Mouse (Mus musculus): ENCODE measurements at regions not wholly inside any gene's neighbourhood (a gene's known extent, or its start where the extent isn't known, plus 50 kb on each side); places are given as distances from the start of the nearest gene placed in this dataset.

GRCm38 (mm10) chr14:61819251-61819650 is 212.0 kb downstream of the Kcnrg start:
- no peak for DNase-seq (ENCODE audit: extremely low read depth)
- in situ Hi-C loops (cut with MboI; ENCODE audit: low pct_ligation_motif_present, low pct_unique_long_range_greater_than_20kb, low sequenced_read_pairs) (no loop called here), dilution Hi-C loops (cut with MboI; ENCODE audit: extremely low pct_ligation_motif_present, extremely low pct_unique_long_range_greater_than_20kb, low sequenced_read_pairs) (no loop called here)
- H3K36me3 ChIP-seq (replicated peaks in 1 of 2; ENCODE audit: control insufficient read depth in 1 of 2, insufficient read depth in 1 of 2, low read length in 1 of 2) = no peaks in the 10 kb centered on the region
- no peak overlapping the region for H3K27ac ChIP-seq (ENCODE audit: insufficient read depth, low read depth)
- no peaks in the 10 kb centered on the region for H3K27me3 ChIP-seq (replicated peaks)
- H3K4me3 ChIP-seq (replicated peaks in 1 of 3; ENCODE audit: low read depth in 2 of 3, low read length in 2 of 3, poor library complexity in 1 of 3) = no peak overlapping the region
- peaks cover 0 to 11% of the 10 kb centered on the region in 2 experiments; a peak in 2 of 4 replicates for H3K4me1 ChIP-seq (ENCODE audit: control insufficient read depth in 1 of 2, insufficient read depth in 2 of 2)
- no peaks in the 10 kb centered on the region for H3K79me2 ChIP-seq (replicated peaks; ENCODE audit: control insufficient read depth, extremely low read depth, insufficient read depth, poor library complexity, severe bottlenecking)
- no peak overlapping the region for H3K4me2 ChIP-seq (ENCODE audit: insufficient read depth, low read depth, poor library complexity, severe bottlenecking)
- H3K9ac ChIP-seq (ENCODE audit: insufficient read depth, low read depth) = no peak overlapping the region
- H3K9me3 ChIP-seq (replicated peaks; ENCODE audit: low read length) = peaks cover 4% of the 10 kb centered on the region
- no peak for TF ChIP-seq JUND (conservative IDR thresholded peaks at IDR 0.05; ENCODE audit: low read depth, low read length)
- TF ChIP-seq MAX (IDR thresholded peaks at IDR 0.05; ENCODE audit: low read length) = no peak

DNA sequence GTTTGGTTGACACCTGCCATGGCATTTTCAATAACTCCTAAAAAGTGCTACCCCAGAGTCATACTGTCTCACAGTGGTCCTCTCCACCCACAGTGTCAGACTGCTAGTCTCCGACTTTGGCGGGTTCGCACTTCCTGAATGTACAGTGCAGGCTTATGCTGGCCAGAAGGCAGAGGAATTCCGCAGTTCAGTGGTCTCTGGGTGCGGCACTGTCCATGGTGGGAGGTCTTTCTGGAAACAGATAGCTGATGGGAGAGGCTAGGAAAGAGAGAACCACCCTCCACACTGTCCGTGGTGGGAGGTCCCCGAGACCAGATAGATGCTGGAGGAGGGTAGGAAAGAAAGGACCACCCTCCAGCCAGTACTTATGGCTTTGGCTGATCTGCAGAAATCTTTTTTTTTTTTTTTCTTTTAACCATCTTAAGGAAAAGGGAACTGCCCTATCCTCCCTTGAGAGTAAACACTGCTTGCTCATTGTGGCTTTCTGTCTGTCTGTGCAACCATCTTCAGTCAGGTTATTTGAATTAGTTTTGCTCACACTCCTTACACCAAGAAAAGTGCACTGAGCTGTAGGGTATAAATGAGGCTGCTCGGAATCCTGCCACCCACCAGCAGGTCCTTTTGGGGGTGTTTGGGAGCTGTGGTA is 227.2 kb downstream of the Kcnrg start:
- peak; percentile 41 for DNase-seq (ENCODE audit: extremely low read depth)
- Histone ChIP-seq H3K4me1 (ENCODE audit: control insufficient read depth in 1 of 2, insufficient read depth in 2 of 2) (peaks cover 3 to 31% of the 10 kb centered on the region in 2 experiments), H3K27ac (ENCODE audit: insufficient read depth, low read depth) (no peak overlapping the region), H3K4me2 (ENCODE audit: insufficient read depth, low read depth, poor library complexity, severe bottlenecking) (peak overlapping the region; percentile 40; the same call in 1 of the 2 replicates), H3K36me3 (replicated peaks in 1 of 2; ENCODE audit: control insufficient read depth in 1 of 2, insufficient read depth in 1 of 2, low read length in 1 of 2) (no peaks in the 10 kb centered on the region), H3K9me3 (replicated peaks; ENCODE audit: low read length) (peaks cover 3% of the 10 kb centered on the region), H3K4me3 (replicated peaks in 1 of 3; ENCODE audit: low read depth in 2 of 3, low read length in 2 of 3, poor library complexity in 1 of 3) (no peak overlapping the region), H3K79me2 (replicated peaks; ENCODE audit: control insufficient read depth, extremely low read depth, insufficient read depth, poor library complexity, severe bottlenecking) (no peaks in the 10 kb centered on the region), H3K27me3 (replicated peaks) (peaks cover 7% of the 10 kb centered on the region), H3K9ac (ENCODE audit: insufficient read depth, low read depth) (no peak overlapping the region)
- no peak for TF ChIP-seq MYC (IDR thresholded peaks at IDR 0.05; ENCODE audit: low read depth, low read length)
- TF ChIP-seq ZNF384 (IDR thresholded peaks at IDR 0.05; ENCODE audit: low read depth, low read length) = peak; percentile 86
- dilution Hi-C loops (cut with MboI; ENCODE audit: extremely low pct_ligation_motif_present, extremely low pct_unique_long_range_greater_than_20kb, low sequenced_read_pairs) = no loop called here
- in situ Hi-C loops (cut with MboI; ENCODE audit: low pct_ligation_motif_present, low pct_unique_long_range_greater_than_20kb, low sequenced_read_pairs) = no loop called here

- H3K4me2 ChIP-seq (ENCODE audit: insufficient read depth, low read depth, poor library complexity, severe bottlenecking) = no peak overlapping the region
- dilution Hi-C loops (cut with MboI; ENCODE audit: extremely low pct_ligation_motif_present, extremely low pct_unique_long_range_greater_than_20kb, low sequenced_read_pairs) (no loop called here), in situ Hi-C loops (cut with MboI; ENCODE audit: low pct_ligation_motif_present, low pct_unique_long_range_greater_than_20kb, low sequenced_read_pairs) (no loop called here)
- no peak for DNase-seq (ENCODE audit: extremely low read depth)
- no peak overlapping the region for H3K9ac ChIP-seq (ENCODE audit: insufficient read depth, low read depth)
- H3K36me3 ChIP-seq (replicated peaks in 1 of 2; ENCODE audit: control insufficient read depth in 1 of 2, insufficient read depth in 1 of 2, low read length in 1 of 2) = no peaks in the 10 kb centered on the region
- H3K4me3 ChIP-seq (replicated peaks in 1 of 3; ENCODE audit: low read depth in 2 of 3, low read length in 2 of 3, poor library complexity in 1 of 3) = no peak overlapping the region
- H3K79me2 ChIP-seq (replicated peaks; ENCODE audit: control insufficient read depth, extremely low read depth, insufficient read depth, poor library complexity, severe bottlenecking) = no peaks in the 10 kb centered on the region
- H3K27me3 ChIP-seq (replicated peaks) = peaks cover 7% of the 10 kb centered on the region
- H3K9me3 ChIP-seq (replicated peaks; ENCODE audit: low read length) = peaks cover 4% of the 10 kb centered on the region
- peaks cover 3 to 31% of the 10 kb centered on the region in 2 experiments for H3K4me1 ChIP-seq (ENCODE audit: control insufficient read depth in 1 of 2, insufficient read depth in 2 of 2)
- TF ChIP-seq CTCF (conservative IDR thresholded peaks at IDR 0.05 in 1 of 2, IDR thresholded peaks at IDR 0.05 in 1 of 2; ENCODE audit: low read depth in 2 of 2, low read length in 2 of 2) (no peak), UBTF (IDR thresholded peaks at IDR 0.05; ENCODE audit: low read depth, low read length) (no peak), POLR2A (IDR thresholded peaks at IDR 0.05; ENCODE audit: low read depth, low read length) (no peak), MYC (IDR thresholded peaks at IDR 0.05; ENCODE audit: low read depth, low read length) (no peak), JUN (IDR thresholded peaks at IDR 0.05; ENCODE audit: insufficient read depth, low read depth, low read length) (no peak), RCOR1 (conservative IDR thresholded peaks at IDR 0.05; ENCODE audit: low read depth, low read length) (no peak), SMC3 (IDR thresholded peaks at IDR 0.05; ENCODE audit: low read depth, low read length) (no peak), TCF12 (IDR thresholded peaks at IDR 0.05; ENCODE audit: low read depth, low read length) (no peak), ZC3H11A (IDR thresholded peaks at IDR 0.05; ENCODE audit: low read depth, low read length) (no peak), ETS1 (conservative IDR thresholded peaks at IDR 0.05; ENCODE audit: low read depth, low read length) (no peak), PAX5 (IDR thresholded peaks at IDR 0.05; ENCODE audit: low read length) (no peak), CHD2 (IDR thresholded peaks at IDR 0.05; ENCODE audit: low read length) (no peak), CHD1 (IDR thresholded peaks at IDR 0.05; ENCODE audit: low read depth, low read length) (no peak), HCFC1 (IDR thresholded peaks at IDR 0.05; ENCODE audit: low read depth, low read length) (no peak), MAZ (IDR thresholded peaks at IDR 0.05; ENCODE audit: low read depth, low read length) (no peak), EP300 (IDR thresholded peaks at IDR 0.05; ENCODE audit: low read length) (no peak)
- H3K27ac ChIP-seq (ENCODE audit: insufficient read depth, low read depth) = no peak overlapping the region
Observed at GRCm38 (mm10) chr14:61835729-61836128, 228.5 kb downstream of the Kcnrg start.

Data from CH12.LX (cell line).